Mouse (Mus musculus): Measurements from ENCODE around the gene Flvcr1. TPM values are rescaled to one million over a fixed set of nuclear protein-coding genes. Genes with fewer than 3 reads are reported as not detected.

Flvcr1 gene
- polyA plus RNA-seq, 1 experiment from 2014 or later = 9.8 TPM

DNA sequence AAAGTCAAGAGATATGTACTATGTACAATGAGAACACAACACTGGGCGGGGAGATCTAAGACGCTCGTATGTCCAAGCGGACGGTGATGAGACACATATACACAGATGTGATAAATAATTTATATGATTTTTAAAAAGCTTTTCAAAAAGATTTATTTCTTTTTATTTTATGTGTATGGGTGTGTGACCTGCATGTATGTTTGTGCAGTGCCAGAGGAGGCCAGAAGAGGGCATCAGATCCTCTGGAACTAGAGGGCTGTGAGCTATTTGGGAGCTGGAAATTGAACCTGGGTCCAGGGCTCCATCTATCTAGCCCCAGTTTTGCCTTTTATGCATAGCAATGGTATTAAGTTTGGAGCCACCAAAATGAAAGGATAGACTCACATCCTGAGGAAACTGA lies 17.3 kb downstream of the Flvcr1 start:
- ATAC-seq = no peak
- Histone ChIP-seq H3K4me1 (replicated peaks) (no peaks in the 10 kb centered on the region), H3K36me3 (peaks cover 15% of the 10 kb centered on the region), H3K4me3 (replicated peaks) (no peak overlapping the region), H3K27ac (no peak overlapping the region), H3K4me2 (replicated peaks) (no peak overlapping the region), H3K9me3 (no peaks in the 10 kb centered on the region), H3K9ac (no peak overlapping the region), H3K27me3 (replicated peaks) (no peaks in the 10 kb centered on the region)
- WGBS = 98% methylated on average over 5 of the region's 5 CpGs

DNA sequence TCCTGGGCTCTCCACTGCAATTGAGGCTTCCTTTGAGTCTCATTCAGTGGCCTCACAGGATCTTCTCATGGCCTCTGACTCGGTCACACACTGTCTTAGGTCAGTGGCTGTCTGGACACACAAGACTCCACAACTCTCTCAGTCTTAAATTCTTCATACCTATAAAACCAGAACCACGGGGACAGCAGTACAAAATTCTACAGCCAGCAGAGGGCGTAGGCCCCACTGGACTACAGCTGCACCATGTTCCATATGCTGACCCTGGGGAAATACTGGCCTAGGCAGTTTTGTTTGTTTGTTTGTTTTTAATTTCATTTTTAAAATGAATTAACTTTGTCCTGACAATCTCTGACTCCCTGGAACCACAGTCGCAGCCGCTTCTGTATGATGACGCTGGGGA lies 23.8 kb downstream of the Flvcr1 start:
- Histone ChIP-seq H3K27ac (no peak overlapping the region), H3K36me3 (0 out of 2 replicates have a peak, but pooled peaks cover 3% of the 10 kb centered on the region), H3K4me3 (replicated peaks) (no peak overlapping the region), H3K9ac (no peak overlapping the region), H3K9me3 (no peaks in the 10 kb centered on the region), H3K4me2 (replicated peaks) (no peak overlapping the region), H3K27me3 (replicated peaks) (no peaks in the 10 kb centered on the region), H3K4me1 (replicated peaks) (no peaks in the 10 kb centered on the region)
- 67% methylated on average over 6 of the region's 6 CpGs for WGBS
- no peak for ATAC-seq

GRCm38 (mm10) chr1:191000686-191001085 lies 25.3 kb downstream of the Flvcr1 start:
- Histone ChIP-seq H3K9ac (no peak overlapping the region), H3K4me3 (replicated peaks) (no peak overlapping the region), H3K27ac (no peak overlapping the region), H3K4me1 (replicated peaks) (no peaks in the 10 kb centered on the region), H3K4me2 (replicated peaks) (no peak overlapping the region), H3K27me3 (replicated peaks) (no peaks in the 10 kb centered on the region), H3K36me3 (0 out of 2 replicates have a peak, but pooled peaks cover 3% of the 10 kb centered on the region), H3K9me3 (no peaks in the 10 kb centered on the region)
- 89% methylated on average over 3 of the region's 3 CpGs for WGBS
- ATAC-seq = no peak

- H3K36me3 ChIP-seq = no peaks in the 10 kb centered on the region
- no peak overlapping the region for H3K4me3 ChIP-seq (replicated peaks)
- no peak overlapping the region for H3K27ac ChIP-seq
- H3K27me3 ChIP-seq (replicated peaks) = no peaks in the 10 kb centered on the region
- no peaks in the 10 kb centered on the region for H3K9me3 ChIP-seq
- no peak overlapping the region for H3K4me2 ChIP-seq (replicated peaks)
- no peaks in the 10 kb centered on the region for H3K4me1 ChIP-seq (replicated peaks)
- no peak overlapping the region for H3K9ac ChIP-seq
- 74% methylated on average over 1 of the region's 1 CpGs for WGBS
- no peak for ATAC-seq
Measured at GRCm38 (mm10) chr1:190998027-190998426, 27.9 kb downstream of the Flvcr1 start.

GRCm38 (mm10) chr1:190996346-190996877 lies 29.5 kb downstream of the Flvcr1 start:
- Histone ChIP-seq H3K4me1 (replicated peaks) (no peaks in the 10 kb centered on the region), H3K27ac (no peak overlapping the region), H3K27me3 (replicated peaks) (no peaks in the 10 kb centered on the region), H3K9me3 (no peaks in the 10 kb centered on the region), H3K4me2 (replicated peaks) (no peak overlapping the region), H3K9ac (no peak overlapping the region), H3K36me3 (no peaks in the 10 kb centered on the region), H3K4me3 (replicated peaks) (no peak overlapping the region)
- 67% methylated on average over 6 of the region's 6 CpGs for WGBS
- ATAC-seq = no peak

DNA sequence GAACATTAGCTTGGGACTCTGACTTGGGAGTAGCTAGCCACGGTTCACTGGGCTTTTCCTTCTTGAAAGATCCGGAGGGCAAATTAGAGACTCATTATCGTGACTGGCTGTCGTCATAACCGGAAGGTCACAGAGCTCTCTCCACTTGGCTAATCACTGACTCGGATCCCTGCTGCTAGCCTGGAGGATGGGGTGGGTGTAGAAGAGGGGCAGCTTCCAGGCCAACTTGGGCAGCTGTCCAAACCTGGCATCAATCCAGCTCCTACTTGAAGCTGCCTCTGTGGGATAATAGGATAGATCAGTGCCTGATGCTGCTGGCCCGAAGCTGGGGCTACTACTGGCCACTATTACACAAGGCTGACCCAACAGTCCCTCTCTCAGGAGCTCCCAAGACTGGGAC lies 30.4 kb downstream of the Flvcr1 start:
- no peaks in the 10 kb centered on the region for H3K36me3 ChIP-seq
- H3K4me1 ChIP-seq (replicated peaks) = no peaks in the 10 kb centered on the region
- no peaks in the 10 kb centered on the region for H3K9me3 ChIP-seq
- H3K4me2 ChIP-seq (replicated peaks) = no peak overlapping the region
- no peak overlapping the region for H3K27ac ChIP-seq
- ATAC-seq = no peak
- H3K9ac ChIP-seq = no peak overlapping the region
- no peak overlapping the region for H3K4me3 ChIP-seq (replicated peaks)
- WGBS = 67% methylated on average over 7 of the region's 7 CpGs
- no peaks in the 10 kb centered on the region for H3K27me3 ChIP-seq (replicated peaks)

GRCm38 (mm10) chr1:190989437-190990082 lies 36.4 kb downstream of the Flvcr1 start:
- no peak overlapping the region for H3K4me2 ChIP-seq (replicated peaks)
- WGBS = 83% methylated on average over 9 of the region's 9 CpGs
- H3K27me3 ChIP-seq (replicated peaks) = no peaks in the 10 kb centered on the region
- no peak overlapping the region for H3K9ac ChIP-seq
- H3K9me3 ChIP-seq = no peaks in the 10 kb centered on the region
- H3K27ac ChIP-seq = no peak overlapping the region
- ATAC-seq = no peak
- no peaks in the 10 kb centered on the region for H3K4me1 ChIP-seq (replicated peaks)
- no peaks in the 10 kb centered on the region for H3K36me3 ChIP-seq
- no peak overlapping the region for H3K4me3 ChIP-seq (replicated peaks)

DNA sequence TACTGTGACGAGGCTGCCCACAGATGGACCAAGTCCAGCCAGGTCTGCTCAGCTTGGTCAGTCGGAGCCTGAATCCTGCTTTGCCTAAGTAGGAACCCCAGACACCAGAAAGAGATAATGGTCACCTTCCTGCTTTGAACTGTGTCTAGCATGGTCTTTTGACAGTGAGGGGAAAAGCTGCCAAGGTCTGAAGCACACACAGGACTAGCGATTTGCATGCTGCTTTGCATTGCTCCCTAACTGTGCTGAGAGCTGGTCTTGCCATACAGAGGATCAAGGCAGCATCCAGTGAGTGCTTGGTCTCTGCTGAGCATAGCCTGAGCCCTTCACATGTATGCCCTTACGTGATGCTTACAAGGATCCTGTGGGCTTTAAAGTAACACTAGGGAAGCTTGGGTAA lies 44.5 kb downstream of the Flvcr1 start:
- WGBS = 86% methylated on average over 4 of the region's 4 CpGs
- no peak for ATAC-seq
- H3K4me1 ChIP-seq (replicated peaks) = peaks cover 20% of the 10 kb centered on the region

DNA sequence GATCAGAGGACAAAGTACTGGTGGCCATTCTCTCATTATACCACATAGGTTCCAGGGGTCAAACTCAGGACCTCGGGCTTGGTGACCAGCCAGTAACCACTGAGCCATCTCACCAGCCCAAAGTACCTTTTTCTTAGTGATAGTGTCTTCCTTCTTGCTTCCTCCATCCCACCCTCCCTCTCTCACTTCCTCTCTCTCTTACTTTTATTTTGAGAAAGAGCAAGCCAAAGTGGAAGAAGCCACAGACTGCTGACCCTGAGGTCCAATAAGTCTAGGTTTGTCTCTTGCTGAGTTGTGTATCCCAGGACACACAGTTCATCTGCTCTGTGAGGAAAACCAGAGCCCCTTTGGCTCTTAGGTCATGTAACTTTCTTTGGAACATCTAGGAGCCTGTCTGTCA lies 45.5 kb downstream of the Flvcr1 start:
- no peaks in the 10 kb centered on the region for H3K9me3 ChIP-seq
- H3K4me2 ChIP-seq (replicated peaks) = no peak overlapping the region
- H3K9ac ChIP-seq = no peak overlapping the region
- H3K4me3 ChIP-seq (replicated peaks) = no peak overlapping the region
- H3K4me1 ChIP-seq (replicated peaks) = peaks cover 20% of the 10 kb centered on the region
- H3K36me3 ChIP-seq = no peaks in the 10 kb centered on the region
- no peak for ATAC-seq
- 83% methylated on average over 1 of the region's 1 CpGs for WGBS
- no peaks in the 10 kb centered on the region for H3K27me3 ChIP-seq (replicated peaks)
- no peak overlapping the region for H3K27ac ChIP-seq

More for the DNA sequence above, 44.5 kb downstream of the Flvcr1 start:
- Histone ChIP-seq H3K27ac (no peak overlapping the region), H3K27me3 (replicated peaks) (no peaks in the 10 kb centered on the region), H3K9me3 (no peaks in the 10 kb centered on the region), H3K4me3 (replicated peaks) (no peak overlapping the region), H3K4me2 (replicated peaks) (no peak overlapping the region), H3K36me3 (no peaks in the 10 kb centered on the region), H3K9ac (no peak overlapping the region)

DNA sequence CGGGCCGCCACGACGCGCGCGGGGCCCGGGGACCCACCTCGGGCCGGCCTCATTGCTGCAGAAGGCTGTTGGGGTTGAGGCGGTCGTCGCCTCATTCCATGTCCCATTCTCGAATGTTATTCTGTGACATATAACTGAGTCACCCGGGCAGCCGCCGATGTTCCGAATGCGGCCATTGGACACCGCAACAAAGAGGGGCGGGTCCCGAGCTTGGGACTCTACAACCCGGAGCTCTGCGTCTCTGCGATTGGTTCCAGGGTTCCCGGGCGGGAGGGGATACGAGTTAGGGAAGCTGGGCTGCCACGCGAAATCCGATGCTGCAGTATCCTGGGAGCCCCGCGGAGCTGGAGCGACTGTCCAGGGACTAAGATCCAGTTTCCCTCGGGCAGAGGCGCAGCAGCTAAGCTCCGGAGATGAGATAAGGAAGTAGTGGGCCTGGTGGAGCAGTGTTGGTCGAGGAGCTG lies 46.8 kb downstream of the Flvcr1 start, which contains the start of gene Vash2:
Gene Vash2 (minus strand): TSS at position 197 of the 464 bp plus-strand sequence.
- peak within 1 kb of the TSS; percentile 96 for H3K4me2 ChIP-seq (replicated peaks)
- peak within 1 kb of the TSS; percentile 90 for H3K27ac ChIP-seq
- peak; percentile 98 for ATAC-seq
- peak within 1 kb of the TSS; percentile 72 for H3K9ac ChIP-seq
- H3K4me1 ChIP-seq (replicated peaks) = peaks cover 20% of the 10 kb centered on the region
- no peaks in the 10 kb centered on the region for H3K27me3 ChIP-seq (replicated peaks)
- under 1% methylated on average over 38 of the region's 38 CpGs for WGBS
- no peaks in the 10 kb centered on the region for H3K36me3 ChIP-seq
- no peaks in the 10 kb centered on the region for H3K9me3 ChIP-seq
- H3K4me3 ChIP-seq (replicated peaks) = peak within 1 kb of the TSS; percentile 60

GRCm38 (mm10) chr1:190978511-190979073 lies 47.4 kb downstream of the Flvcr1 start:
- Histone ChIP-seq H3K4me3 (replicated peaks) (peak overlapping the region; percentile 60), H3K9me3 (no peaks in the 10 kb centered on the region), H3K9ac (peak overlapping the region; percentile 72), H3K4me2 (replicated peaks) (peak overlapping the region; percentile 96), H3K36me3 (no peaks in the 10 kb centered on the region), H3K4me1 (replicated peaks) (peaks cover 20% of the 10 kb centered on the region), H3K27ac (peak overlapping the region; percentile 90), H3K27me3 (replicated peaks) (no peaks in the 10 kb centered on the region)
- WGBS = 0% methylated on average over 46 of the region's 46 CpGs
- ATAC-seq = peak; percentile 80

DNA sequence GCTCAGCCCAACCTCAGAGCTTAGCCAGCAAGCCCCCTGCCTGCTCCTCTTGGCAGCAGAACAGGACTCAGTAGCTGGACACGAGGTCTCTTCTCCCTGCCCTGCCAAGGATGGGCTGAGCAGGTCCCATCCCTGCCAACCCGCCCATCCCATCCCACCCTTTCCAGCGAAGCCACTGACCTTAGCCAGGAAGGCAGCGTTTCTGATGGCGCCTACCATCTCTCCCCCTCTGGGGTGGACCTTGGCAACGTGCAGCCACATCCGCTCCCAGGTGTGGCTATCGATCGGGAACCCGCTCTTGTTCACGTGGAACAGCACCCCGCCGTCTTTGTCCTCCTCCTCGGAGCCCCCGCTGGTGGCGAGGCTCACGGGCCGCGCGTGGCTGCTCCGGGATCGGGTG lies 48.0 kb downstream of the Flvcr1 start:
- H3K27ac ChIP-seq = peak overlapping the region; percentile 90; the same call in 1 of the 2 replicates
- H3K4me3 ChIP-seq (replicated peaks) = peak overlapping the region; percentile 60
- H3K9me3 ChIP-seq = no peaks in the 10 kb centered on the region
- 2% methylated on average over 22 of the region's 22 CpGs for WGBS
- no peaks in the 10 kb centered on the region for H3K36me3 ChIP-seq
- peak overlapping the region; percentile 96 for H3K4me2 ChIP-seq (replicated peaks)
- H3K4me1 ChIP-seq (replicated peaks) = peaks cover 20% of the 10 kb centered on the region
- no peaks in the 10 kb centered on the region for H3K27me3 ChIP-seq (replicated peaks)
- no peak for ATAC-seq
- H3K9ac ChIP-seq = peak overlapping the region; percentile 72
